Mouse (Mus musculus): ENCODE data around the gene Gcm2.

- TF ChIP-seq CTCF (IDR thresholded peaks at IDR 0.05; ENCODE audit: borderline replicate concordance, control insufficient read depth, extremely low read depth, insufficient read depth, low read length, poor library complexity) (no peak), POLR2A (IDR thresholded peaks at IDR 0.05; ENCODE audit: control insufficient read depth, extremely low read depth, insufficient read depth, low read length, poor library complexity) (no peak)
Observed at GRCm38 (mm10) chr13:41067618-41068017, 43.2 kb downstream of the Gcm2 start.
